Mouse (Mus musculus) myocyte (in vitro differentiated cells): Measurements from ENCODE around the gene Borcs6.

Experiments used
- E2F4 ChIP-seq: IDR thresholded peaks from one replicate; pipeline ENCODE4 v1.6.1; 2011; ENCODE audit warnings: mild to moderate bottlenecking, control low read depth, moderate library complexity; ENCODE audit not compliant: insufficient read depth
- MYOG ChIP-seq, 3 experiments: IDR thresholded peaks; one replicate each; pipeline ENCODE4 v1.6.1; 2011; ENCODE audit warnings: control low read depth in 2 of 3, low read depth in 2 of 3, mild to moderate bottlenecking in 2 of 3; ENCODE audit not compliant: insufficient read length in 2 of 3, control insufficient read depth in 1 of 3, insufficient read depth in 1 of 3
- POLR2A ChIP-seq: IDR thresholded peaks from one replicate; pipeline ENCODE4 v1.6.1; 2011; ENCODE audit warnings: low read depth, mild to moderate bottlenecking, control low read depth, moderate library complexity; ENCODE audit not compliant: insufficient read length
- USF1 ChIP-seq: IDR thresholded peaks from one replicate; pipeline ENCODE4 v1.6.1; 2011; ENCODE audit warnings: low read depth, mild to moderate bottlenecking, control low read depth, moderate library complexity

- TF ChIP-seq E2F4: no peak
- TF ChIP-seq POLR2A: no peak
- TF ChIP-seq MYOG (IDR thresholded peaks at IDR 0.05; ENCODE audit: control insufficient read depth in 1 of 3, insufficient read depth in 1 of 3, insufficient read length in 2 of 3, low read depth in 2 of 3): no peak
- TF ChIP-seq USF1: no peak
Observed at GRCm38 (mm10) chr11:69058265-69058664, 1.3 kb upstream of the Borcs6 start.
